Mouse (Mus musculus) mesoderm, embryonic 11.5 days (tissue): ENCODE data around the gene Hoxc10.
A peak's percentile ranks its signal among the peaks of the same experiment; 100 is the strongest.

Experiments
- DNase-seq: peaks from one replicate; pipeline ENCODE4 v3.0.0-alpha.2; 2012; ENCODE audit warnings: low read depth, low spot score

Gene Hoxc10

DNA sequence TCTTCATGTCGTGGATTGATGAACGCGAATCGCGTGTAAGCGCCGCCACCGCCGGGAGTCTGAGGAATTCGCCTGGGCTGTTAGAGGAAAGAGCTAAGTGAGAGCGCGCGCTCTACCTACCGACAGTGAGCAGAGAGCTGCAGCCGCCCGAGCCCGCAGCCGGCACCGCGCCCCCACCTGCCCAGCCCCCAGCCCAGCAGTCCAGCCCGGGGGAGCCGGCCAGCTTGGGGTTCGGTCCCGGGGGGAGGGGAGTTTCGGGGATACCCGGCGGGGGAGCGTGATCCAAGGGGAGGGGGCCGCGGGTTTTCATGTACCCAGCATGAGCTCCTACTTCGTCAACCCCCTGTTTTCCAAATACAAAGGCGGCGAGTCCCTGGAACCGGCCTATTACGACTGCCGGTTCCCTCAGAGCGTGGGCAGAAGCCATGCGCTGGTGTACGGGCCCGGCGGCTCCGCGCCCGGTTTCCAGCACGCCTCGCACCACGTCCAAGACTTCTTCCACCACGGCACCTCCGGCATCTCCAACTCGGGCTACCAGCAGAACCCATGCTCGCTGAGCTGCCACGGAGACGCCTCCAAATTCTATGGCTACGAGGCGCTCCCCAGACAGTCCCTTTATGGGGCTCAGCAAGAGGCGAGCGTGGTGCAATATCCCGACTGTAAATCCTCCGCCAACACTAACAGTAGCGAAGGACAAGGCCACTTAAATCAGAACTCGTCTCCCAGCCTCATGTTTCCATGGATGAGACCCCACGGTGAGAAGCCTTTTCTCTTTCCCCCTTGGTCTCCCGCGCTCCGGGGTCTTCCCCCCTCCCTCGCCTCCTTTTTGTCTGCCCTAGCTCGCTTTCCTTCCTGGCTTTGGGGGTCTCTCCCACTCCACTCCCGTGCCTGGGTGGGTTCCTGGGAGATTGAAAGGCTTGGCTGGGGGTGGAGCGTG, 24.1 kb downstream of the Hoxc10 start, which contains the start of gene Hoxc8:
Gene Hoxc8, plus strand, starts transcription at position 147 of the 937 bp plus-strand sequence.
- DNase-seq: no peak

DNA sequence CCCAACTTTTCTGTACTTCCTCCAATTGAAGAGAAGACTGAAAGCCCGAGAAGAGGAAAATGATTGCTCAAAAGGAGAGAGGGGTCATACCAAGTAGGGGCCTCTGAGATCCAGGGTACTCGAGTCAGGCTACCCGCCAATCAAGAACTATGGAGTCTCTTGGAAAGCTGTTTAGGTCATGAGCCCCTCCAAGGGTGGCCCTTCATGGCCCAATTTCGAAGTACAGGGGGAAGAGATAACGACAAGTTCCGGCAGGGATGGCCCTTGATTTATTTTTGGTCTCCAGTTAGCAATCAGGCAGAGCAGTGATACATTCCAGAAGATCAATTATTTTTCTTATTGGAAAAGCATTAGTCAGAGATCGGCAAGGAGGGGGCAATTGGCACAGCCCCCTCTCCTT, 25.2 kb downstream of the Hoxc10 start:
- no peak for DNase-seq

DNA sequence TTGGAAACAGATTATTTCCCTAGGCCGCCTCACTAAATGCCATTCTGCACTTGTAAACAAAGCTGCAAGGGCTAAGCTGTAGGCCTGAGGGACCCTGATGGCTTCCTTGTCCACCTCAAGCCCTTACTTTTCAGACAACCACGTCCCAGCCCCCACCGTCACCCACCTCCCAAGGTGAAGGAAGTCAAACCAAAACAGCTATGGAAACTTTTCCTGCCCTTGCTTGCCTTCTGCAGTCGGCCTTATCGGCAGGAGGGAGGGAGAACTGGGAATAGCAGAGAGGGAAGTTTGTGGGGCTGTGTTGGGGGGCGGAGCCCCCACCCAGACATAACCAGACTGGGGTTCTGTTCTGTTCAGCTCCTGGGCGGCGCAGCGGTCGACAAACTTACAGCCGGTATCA, 25.6 kb downstream of the Hoxc10 start:
- no peak for DNase-seq

DNA sequence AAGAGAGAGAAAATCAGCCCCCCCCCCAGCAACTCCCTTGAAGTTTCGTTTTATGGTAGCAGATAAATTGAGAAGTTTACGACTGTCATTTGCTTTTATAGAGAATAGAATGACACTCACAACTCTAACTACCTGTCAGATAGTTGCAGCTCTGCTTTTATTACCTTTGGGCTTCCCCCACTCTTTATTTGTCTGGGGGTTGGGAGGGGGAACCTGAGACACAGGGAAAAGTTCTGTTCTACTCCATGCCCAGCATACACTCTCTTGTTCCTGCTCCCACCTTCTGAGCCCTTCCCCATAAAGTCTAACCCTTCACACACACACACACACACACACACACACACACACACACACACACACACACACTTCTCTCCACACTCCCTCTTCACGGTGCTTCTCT, 26.3 kb downstream of the Hoxc10 start:
- DNase-seq: no peak

- DNase-seq: no peak
These were observed 30.0 kb downstream of the Hoxc10 start for GRCm38 (mm10) chr15:102996548-102996947.

GRCm38 (mm10) chr15:102997431-102997830, 30.8 kb downstream of the Hoxc10 start:
- no peak for DNase-seq

- peak; percentile 91 for DNase-seq
These were observed 31.4 kb downstream of the Hoxc10 start, which contains the start of gene Hoxc6 for GRCm38 (mm10) chr15:102997939-102998355. Hoxc6 (plus strand) TSS chr15:102998257.

- DNase-seq: no peak
These were observed 32.1 kb downstream of the Hoxc10 start for GRCm38 (mm10) chr15:102998608-102999182.

GRCm38 (mm10) chr15:102999183-102999831, 32.7 kb downstream of the Hoxc10 start:
- peak; percentile 91 for DNase-seq

DNA sequence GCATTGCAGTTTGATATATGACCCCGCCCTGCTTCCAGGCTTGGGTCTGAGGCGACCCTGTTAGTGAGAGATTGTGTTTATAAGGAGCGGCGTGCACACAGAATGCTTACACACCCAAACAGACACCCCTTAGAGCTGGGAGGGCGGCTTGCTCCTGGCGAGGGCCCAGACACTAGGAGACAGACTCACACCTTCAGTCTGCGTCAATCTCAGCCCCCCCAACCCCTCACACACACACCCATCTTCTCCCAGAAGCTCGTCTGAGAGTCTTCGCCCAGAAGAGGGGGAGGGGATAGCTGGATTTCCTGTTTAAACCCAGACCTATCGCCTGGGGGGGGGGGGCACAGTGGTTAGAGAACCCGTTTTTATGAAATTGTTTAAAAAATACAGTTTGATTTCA, 33.4 kb downstream of the Hoxc10 start:
- no peak for DNase-seq

GRCm38 (mm10) chr15:103000501-103000901, 33.9 kb downstream of the Hoxc10 start:
- no peak for DNase-seq

GRCm38 (mm10) chr15:103001370-103001769, 34.8 kb downstream of the Hoxc10 start:
- DNase-seq: no peak

GRCm38 (mm10) chr15:103002156-103002555, 35.6 kb downstream of the Hoxc10 start:
- DNase-seq: no peak

- DNase-seq: no peak
These were observed 36.3 kb downstream of the Hoxc10 start for GRCm38 (mm10) chr15:103002821-103003448.

DNA sequence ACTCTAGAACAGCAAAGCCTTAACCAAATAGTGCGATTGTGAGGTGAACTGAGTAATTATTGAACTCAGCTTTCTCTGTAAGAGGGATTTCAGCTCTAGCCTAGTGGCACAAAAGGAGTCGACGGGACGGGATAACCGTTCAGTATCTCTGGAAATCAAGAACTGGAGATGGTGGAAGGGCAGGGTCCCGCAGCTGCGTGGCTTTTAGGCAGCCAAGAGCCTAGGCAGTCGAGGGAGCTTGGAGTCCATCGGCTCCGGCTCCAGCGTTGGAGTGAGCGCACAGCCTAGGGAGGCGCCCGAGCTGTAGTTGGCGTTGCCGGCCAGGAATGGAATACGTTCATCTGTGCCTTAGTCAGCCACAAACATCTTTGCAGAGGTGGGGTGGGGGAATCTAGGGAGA, 38.7 kb downstream of the Hoxc10 start:
- no peak for DNase-seq

GRCm38 (mm10) chr15:103005797-103006196, 39.2 kb downstream of the Hoxc10 start:
- no peak for DNase-seq

DNA sequence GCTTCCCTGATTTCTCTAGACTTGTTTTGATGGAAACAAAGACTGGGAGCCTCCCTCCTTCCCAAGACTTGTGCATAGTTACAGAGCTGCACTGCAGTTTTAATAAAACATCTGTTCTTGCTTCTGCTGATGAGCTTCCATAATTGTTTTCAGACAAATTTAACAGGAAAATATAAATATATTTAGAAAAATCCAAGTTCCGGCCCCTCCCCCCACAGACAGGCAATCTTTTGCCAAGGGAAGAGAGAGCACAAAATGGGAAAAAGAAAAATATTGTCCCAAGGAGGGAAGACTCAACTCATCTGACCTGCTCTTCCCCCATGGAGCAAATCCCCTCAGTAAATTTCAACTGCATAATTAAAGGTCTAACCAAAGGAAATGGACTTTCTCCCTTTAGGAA, 39.7 kb downstream of the Hoxc10 start:
- no peak for DNase-seq

DNA sequence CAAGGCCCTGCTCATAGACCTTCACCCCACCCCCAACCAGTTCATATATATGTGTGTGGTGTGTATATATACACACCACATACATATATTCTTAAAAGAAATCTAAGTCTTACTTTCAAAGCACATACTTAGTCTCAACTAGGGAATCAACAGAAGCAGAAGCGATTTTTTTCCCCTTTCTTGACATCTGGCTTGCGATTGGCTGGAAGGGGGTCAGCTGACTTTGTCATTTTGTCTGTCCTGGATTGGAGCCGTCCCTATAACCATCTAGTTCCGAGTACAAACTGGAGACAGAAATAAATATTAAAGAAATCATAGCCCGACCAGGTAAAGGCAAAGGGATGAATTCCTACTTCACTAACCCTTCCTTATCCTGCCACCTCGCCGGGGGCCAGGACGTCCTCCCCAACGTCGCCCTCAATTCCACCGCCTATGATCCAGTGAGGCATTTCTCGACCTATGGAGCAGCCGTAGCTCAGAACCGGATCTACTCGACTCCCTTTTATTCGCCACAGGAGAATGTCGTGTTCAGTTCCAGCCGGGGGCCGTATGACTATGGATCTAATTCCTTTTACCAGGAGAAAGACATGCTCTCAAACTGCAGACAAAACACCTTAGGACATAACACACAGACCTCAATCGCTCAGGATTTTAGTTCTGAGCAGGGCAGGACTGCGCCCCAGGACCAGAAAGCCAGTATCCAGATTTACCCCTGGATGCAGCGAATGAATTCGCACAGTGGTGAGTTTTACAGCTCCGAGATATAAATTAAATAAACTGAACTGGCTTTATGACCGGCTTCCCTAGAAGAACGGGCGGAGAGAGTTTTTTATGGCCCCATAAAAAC, 42.9 kb downstream of the Hoxc10 start:
- no peak for DNase-seq

- DNase-seq: no peak
These were observed 43.7 kb downstream of the Hoxc10 start for GRCm38 (mm10) chr15:103010112-103010846.

DNA sequence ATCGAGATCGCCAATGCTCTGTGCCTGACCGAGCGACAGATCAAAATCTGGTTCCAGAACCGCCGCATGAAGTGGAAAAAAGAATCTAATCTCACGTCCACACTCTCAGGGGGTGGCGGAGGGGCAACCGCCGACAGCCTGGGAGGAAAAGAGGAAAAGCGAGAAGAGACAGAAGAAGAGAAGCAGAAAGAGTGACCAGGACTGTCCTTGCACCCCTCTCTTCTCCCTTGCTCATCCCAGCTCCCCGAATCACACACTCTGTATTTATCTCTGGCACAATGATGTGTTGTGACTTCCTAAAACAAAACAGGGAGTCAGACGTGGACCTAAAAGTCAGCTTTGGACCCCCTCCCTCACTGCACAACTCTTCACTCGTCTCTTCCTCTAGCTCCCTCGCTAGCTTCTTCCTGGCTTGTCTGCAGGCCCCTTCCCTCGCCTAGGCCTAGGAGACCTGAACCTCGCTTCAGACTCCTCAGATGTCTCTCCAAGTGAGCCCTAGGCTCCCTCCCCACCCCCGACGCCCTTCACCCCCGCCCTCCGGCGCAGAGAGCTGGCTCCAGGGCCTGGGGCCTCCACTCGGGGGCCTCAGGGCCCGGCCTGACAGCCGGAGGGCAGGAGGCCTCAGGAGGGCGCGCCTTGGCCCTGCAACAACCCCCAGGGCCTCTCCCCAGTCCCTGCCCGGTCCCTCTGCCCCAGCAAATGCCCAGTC, 44.4 kb downstream of the Hoxc10 start:
- DNase-seq: no peak
